Mouse (Mus musculus): ENCODE results near the gene Baiap2.

Baiap2 gene

DNA sequence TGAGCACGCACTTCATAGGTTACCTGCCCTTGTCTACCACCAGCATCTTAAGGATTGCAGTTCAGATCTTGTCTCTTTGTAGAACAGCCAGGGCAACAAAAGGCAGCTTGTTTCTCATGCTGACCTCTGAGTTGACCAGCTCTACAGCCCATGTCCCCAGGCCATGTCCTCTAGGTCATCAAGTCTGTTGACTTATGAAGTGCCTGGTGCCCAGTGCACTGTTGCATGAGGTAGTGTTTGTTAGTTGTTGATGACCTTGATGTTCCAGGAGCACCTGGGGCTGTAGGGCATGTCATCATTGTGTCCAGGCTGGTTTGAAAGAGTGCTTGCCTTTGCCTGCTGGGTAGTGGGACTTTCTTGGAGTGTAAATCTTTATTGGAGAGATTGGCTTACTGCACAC, 4.9 kb downstream of the Baiap2 start:
- no peak for DNase-seq (ENCODE audit: low read depth, low spot score)

- DNase-seq (ENCODE audit: low read depth, low spot score), result no peak
Measured at GRCm38 (mm10) chr11:119947897-119948296, 5.3 kb downstream of the Baiap2 start.

- no peak for DNase-seq (ENCODE audit: low read depth, low spot score)
Measured at GRCm38 (mm10) chr11:119948305-119948704, 5.7 kb downstream of the Baiap2 start.

DNA sequence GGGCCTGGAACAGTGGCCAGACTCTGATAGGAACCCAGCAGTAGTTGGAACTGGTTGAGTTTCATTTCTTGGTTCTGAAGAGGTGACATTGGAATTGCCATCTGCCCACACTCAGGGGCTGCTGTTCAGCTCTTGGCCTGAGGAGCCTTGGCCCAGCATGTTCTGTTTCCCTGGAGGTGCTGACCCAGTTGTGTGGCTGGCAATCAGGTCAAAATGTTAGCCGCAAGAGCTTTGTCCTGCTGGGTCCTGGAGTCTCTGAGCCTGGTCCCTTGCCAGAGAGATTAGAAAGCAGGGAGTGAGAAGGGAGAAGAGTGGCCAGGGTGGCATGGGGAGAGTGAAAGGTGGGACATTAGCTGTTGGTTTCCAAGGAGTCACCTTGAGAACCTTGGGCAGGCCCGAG, 6.2 kb downstream of the Baiap2 start:
- no peak for DNase-seq (ENCODE audit: low read depth, low spot score)

DNA sequence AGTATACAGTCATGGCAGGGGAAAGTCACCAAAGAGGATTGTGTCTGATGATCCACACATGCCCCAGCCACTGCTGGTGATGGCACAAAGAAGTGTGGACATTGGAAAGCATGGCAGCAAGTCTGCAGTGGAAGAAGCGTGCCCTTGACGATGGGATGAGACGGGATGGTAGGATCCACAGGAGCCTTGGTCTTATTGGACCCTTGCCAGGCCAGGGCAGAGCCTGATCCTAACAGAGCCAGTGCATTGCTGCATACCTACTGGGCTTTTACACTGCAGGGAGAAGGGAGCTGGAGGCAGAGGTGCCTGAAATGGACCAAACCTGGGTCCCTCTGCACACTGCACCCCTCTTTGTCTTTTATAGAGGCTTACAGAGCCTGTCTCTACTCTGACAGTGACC, 8.0 kb downstream of the Baiap2 start:
- no peak for DNase-seq (ENCODE audit: low read depth, low spot score)

- no peak for DNase-seq (ENCODE audit: low read depth, low spot score)
Measured at GRCm38 (mm10) chr11:119951326-119951725, 8.8 kb downstream of the Baiap2 start.

DNA sequence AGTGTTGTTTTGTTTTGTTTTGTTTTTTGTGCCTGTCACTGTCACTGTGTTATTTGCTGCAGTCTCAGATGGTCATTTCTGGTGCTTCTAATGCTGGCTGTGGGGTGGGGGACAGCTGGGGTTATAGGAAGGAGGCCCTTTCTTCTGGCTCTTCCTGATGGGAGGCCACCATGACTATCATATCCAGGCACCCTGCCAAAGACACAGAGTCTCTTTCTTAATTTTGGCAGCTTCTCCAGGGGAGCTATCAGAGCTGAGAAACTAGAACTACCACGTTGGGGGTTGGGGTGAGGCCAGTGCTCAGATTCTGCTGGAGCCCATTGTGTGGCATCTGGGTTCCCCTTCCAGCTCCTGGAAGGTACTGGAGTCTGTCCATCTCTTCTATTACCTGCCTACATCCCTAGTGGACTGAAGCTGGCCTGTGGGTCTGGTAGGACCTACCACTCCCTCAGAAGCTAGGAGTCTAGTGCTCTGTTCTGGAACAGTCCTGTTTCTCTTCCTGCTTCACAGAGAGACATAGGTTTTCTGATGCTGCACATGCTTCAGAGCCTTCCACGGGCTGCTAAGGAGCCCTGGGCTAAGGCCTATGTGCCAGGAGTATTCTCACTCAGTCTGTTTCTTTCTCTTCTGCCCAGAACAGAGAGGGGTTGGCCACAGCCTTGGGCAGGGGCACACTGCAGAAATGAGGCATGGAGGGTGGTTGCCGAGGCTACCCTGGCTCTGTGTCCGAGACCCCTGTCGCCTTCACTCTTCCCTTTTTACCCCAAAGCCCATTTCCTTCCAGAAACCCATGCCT, 10.1 kb downstream of the Baiap2 start:
- no peak for DNase-seq (ENCODE audit: low read depth, low spot score)

DNA sequence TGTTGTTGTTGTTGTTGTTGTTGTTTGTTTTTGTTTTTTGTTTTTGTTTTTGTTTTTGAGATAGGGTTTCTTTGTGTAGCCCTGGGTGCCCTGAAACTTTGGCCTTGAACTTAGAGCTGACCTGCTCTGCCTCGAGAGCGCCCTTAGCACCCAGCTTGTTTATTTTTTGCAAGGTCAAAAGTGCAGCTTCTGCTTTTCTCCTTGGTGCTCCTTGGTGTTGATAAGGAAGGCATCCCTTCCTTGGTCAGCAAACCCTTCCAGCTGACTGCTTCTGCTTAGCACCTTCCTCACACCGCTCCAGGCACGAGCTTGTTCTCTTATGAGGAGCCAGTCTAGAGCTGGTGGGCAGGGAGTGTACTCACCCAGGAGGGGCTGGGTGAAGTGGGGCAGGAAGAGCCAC, 11.7 kb downstream of the Baiap2 start:
- DNase-seq (ENCODE audit: low read depth, low spot score), result no peak

DNA sequence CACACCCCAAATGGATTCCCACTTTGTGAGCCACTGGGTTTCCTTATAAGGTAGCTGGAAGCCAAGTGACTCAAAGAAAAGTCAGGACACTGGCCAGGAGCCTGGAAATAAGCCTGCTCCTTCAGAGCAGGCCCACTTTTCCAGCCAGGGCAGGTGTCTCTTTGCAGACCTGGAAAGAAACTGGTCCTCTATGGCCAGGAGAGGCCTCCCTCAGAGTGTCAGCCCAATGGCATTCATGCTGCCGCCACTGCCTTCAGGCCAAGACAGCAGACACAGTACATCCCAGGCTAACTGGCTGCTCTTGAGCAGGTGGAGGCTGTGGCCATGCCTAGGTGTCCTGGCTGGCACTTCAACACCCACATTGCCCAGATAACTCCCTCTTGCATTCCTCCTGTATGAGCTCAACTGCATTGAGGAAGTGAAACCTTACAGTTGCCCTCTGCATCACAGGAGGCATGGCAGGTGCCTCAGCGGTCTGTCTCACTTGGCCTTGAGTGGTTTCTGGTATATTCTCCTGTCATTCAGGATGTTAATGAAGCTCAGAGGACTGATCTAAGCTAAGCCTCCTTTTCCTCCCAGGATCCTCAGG, 12.3 kb downstream of the Baiap2 start:
- DNase-seq (ENCODE audit: low read depth, low spot score), result no peak

- no peak for DNase-seq (ENCODE audit: low read depth, low spot score)
Measured at GRCm38 (mm10) chr11:119955432-119955831, 12.9 kb downstream of the Baiap2 start.

- no peak for DNase-seq (ENCODE audit: low read depth, low spot score)
Measured at GRCm38 (mm10) chr11:119956590-119956989, 14.0 kb downstream of the Baiap2 start.

DNA sequence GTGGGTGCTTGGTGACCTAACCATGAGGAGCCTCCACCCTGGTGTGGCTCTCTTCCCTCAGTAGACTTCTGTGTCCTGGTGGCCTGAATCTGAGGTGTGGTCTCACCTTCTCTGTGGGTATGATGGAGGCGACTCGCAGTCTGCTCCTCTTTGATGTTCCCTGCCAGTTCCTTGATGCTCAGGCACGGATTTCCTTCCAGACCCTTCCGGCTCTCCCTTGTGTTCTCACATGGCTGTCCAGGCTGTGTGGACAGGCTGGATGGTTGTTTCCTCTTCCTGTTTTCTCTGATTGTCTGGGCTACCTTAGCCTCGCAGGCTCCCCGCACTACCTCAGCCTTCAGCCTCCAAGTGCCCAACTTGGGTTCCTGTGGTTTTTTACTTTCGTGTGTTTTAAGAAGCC, 16.3 kb downstream of the Baiap2 start:
- no peak for DNase-seq (ENCODE audit: low read depth, low spot score)

DNA sequence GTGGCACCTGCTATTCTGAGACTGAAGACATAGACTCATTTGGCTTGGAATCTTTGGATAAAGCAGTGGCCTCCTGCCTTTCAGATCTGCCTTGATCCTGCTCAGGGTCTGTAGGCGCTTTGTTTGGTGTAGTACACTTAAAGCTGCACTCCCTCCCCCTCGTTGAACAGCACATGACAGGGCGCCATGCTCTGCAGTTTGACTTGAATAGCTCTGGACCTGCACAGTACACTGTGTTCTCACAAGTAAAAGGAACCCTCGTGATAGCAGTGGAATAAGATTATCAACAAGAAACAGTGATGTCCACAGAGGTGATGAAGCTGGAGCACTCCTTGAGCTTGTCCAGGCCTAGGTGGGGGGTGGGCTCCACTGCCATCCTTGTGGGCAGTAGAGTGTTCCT, 17.2 kb downstream of the Baiap2 start:
- DNase-seq (ENCODE audit: low read depth, low spot score), result no peak

DNA sequence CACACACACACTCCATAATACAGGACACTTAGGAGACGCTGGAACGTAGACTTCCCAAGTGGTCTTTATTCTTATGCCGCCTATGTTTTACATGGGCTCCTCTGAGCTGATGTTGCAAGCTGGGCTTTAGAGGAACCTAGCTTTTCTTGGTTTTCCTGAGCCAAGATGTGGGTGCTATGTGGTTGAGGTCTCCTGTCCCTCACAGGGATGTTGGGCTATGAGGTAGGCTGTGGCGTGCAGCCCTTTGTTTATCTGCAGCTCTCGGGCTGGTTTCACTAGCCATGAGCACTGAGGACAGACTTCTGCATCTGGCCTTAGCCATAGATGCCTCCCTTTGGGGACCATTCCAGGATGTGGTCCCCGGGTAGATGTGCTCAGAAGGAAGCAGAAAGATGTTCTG, 18.1 kb downstream of the Baiap2 start:
- no peak for DNase-seq (ENCODE audit: low read depth, low spot score)

DNA sequence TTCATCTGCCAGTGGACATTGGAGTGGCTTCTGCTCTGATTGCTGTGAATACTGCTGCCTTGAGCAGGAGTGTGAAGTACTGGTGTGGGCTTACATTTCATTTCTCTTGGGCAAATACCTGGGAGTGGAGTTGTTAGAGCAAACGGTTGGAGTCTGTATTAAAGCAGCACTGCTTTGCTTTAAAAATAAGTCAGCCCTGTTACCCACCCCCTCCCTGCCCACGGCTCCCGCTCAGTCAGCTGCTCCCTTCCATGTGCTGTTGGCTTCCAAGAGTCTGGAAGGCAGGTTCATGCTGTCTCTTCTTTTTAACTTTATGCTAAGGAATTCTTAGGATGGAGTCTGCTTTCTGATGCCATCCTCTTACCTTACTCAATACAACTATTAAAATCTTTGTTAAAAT, 18.9 kb downstream of the Baiap2 start:
- no peak for DNase-seq (ENCODE audit: low read depth, low spot score)

DNA sequence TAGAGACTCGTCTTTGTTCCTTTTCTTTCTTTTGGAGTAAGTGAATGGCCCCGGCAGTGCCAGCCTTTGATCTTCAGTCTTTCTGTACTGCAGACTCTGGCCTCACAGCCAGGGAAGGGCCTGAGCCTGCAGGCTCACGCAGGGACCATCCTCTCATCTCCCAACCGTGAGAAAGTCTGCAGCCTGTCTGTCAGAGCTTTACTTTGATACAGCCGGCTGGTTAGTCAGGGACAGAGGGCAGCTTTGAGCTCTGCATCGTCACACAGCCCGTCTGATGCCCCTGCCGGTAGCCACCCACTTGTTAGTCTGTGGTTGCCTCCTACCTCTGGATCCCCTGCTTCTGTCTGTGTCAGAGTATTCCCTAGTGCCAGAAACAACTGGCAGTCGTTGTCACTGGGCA, 22.5 kb downstream of the Baiap2 start:
- no peak for DNase-seq (ENCODE audit: low read depth, low spot score)

- DNase-seq (ENCODE audit: low read depth, low spot score), result peak; percentile 52
Measured at GRCm38 (mm10) chr11:119966294-119966693, 23.7 kb downstream of the Baiap2 start.

- no peak for DNase-seq (ENCODE audit: low read depth, low spot score)
Measured at GRCm38 (mm10) chr11:119967401-119967800, 24.8 kb downstream of the Baiap2 start.

GRCm38 (mm10) chr11:119967892-119968291, 25.3 kb downstream of the Baiap2 start:
- DNase-seq (ENCODE audit: low read depth, low spot score), result no peak

GRCm38 (mm10) chr11:119970021-119970851, 27.7 kb downstream of the Baiap2 start:
- DNase-seq (ENCODE audit: low read depth, low spot score), result no peak

DNA sequence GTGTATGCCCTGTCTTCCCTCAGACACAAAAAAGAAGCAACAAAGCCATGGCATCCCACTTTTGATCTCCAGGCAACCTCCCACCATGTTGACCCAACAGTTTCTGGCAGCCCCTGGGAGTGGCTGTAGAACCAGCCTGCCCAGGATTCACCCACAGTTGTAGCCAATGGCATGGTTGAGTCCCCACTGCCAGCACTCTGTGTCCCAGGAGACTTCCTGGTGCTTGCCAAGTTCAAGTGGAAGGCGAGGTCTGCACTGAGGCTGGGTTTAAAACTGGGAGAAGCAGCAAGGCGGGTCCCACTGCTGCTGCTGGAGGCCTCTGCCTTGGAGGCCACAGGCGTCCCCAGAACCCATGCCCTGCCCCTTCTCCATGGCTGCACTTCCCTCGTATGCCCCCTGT, 31.2 kb downstream of the Baiap2 start:
- DNase-seq (ENCODE audit: low read depth, low spot score), result no peak

DNA sequence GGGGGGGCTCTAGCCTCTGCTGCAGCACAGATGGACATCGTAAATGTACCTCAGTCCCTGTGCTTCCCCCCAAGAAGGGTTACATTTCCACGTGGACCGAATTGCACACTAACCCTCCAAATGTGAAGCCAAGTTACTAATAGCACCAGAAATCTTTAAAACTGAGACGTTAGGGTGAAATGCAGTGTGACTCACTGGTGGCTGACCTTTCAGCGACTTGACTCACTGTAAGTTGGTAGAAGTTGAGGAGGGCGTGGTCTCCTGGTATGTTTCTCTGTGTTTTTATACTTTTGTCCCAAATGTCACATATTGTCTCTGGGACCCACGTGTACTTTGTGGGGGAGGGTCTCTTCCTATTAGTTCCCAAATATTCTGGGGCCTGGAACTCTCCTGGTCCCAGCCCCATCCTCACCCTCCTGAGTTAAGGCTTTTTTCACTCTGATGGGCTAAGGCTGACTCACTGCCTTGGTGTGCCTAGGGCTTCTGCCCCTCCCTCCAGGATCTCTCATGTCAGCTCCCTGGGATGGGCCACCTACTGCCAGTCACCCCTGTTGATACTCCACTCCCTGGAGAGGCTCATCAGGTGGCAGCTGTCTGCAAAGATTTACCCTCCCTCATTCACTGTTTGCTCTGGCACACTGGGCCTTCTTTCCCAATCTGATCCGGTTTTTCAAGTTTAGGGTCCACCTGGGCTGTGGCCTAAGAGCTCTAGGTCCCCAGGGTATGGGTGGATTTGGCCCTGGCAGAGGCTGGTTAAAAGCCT, 33.4 kb downstream of the Baiap2 start:
- no peak for DNase-seq (ENCODE audit: low read depth, low spot score)
